Mouse (Mus musculus) heart, postnatal 36 days (tissue): Measurements from ENCODE around the gene Gm1673. TPM values are rescaled to one million over a fixed set of nuclear protein-coding genes. Genes with fewer than 3 reads are reported as not detected.

Experiments
- DNase-seq, 2 experiments: peaks; one replicate each; pipeline ENCODE4 v3.0.0; 2021 to 2022
- intact Hi-C: fragments of 180-260 bp; cut with DNase I; formaldehyde crosslinking; loops from one replicate; pipeline ENCODE4 v1.15.1; 2025
- total RNA-seq, 2 experiments: library from RNA; stranded (reverse); gene quantifications; 2 replicates each; pipeline ENCODE4 v1.2.3; 2021

Gm1673 gene
- total RNA-seq, 2 experiments from 2014 or later: 1.9 to 3.8 TPM

GRCm38 (mm10) chr5:33996694-33997045 lies 13.4 kb downstream of the Gm1673 start:
- intact Hi-C loops: no loop called here
- DNase-seq: no peak

DNA sequence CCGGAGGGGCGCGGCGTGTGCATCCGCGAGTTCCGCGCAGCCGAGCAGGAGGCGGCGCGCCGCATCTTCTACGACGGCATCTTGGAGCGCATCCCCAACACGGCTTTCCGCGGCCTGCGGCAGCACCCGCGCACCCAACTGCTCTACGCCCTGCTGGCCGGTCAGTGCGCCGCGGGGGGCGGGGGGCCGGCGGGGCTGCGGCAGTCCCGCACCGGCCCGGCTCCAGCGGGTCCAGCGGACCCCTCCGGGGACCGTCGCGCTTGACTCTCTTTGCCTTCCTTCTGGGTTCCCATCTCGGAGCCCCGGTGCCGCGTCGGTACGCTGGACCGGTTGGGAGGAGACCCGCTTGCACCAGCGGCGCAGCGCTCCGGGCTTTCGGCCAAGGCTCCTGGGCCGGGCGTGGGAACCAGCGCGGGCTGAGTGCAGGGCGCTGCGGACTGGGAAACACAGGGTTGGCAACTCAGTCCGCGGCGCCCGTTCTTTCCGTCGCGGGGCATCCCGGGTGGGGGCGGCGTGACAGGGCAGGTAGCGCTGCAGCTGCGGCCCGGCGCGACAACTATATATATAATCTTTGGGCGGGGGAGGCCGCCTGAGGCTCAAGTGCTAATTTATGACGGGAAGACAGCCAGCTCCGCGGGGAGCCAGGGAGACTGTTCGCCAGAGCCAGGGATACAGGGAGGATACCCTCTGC lies 14.0 kb downstream of the Gm1673 start:
- peak; percentile 61 to 69 for DNase-seq
- intact Hi-C loops: no loop called here

- DNase-seq: no peak
- intact Hi-C loops: no loop called here
Observed at GRCm38 (mm10) chr5:33997829-33998504, 14.7 kb downstream of the Gm1673 start.

DNA sequence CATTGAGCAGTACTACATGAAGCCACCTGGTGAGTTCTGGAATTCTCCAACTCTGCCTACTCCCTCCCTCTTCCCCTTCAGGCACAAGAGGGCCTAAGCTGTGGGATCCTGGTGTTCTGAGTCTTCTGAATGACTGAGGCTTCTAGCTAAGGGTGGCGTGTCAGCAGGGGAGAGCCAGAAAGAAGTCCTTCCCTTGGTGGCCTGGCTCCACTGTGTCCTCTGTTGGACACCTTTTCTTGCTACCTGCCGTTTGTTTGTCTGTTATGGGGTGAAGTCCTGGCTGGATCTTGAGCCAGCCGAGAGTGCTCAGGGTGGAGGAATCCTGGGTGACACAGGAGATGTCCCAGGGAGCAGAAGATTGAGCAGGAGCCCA lies 15.3 kb downstream of the Gm1673 start:
- intact Hi-C loops: no loop called here
- no peak for DNase-seq

- DNase-seq: no peak
- intact Hi-C loops: no loop called here
Observed at GRCm38 (mm10) chr5:33999466-34000090, 16.3 kb downstream of the Gm1673 start.

- DNase-seq: no peak
- intact Hi-C loops: no loop called here
Observed at GRCm38 (mm10) chr5:34000809-34001208, 17.6 kb downstream of the Gm1673 start.

DNA sequence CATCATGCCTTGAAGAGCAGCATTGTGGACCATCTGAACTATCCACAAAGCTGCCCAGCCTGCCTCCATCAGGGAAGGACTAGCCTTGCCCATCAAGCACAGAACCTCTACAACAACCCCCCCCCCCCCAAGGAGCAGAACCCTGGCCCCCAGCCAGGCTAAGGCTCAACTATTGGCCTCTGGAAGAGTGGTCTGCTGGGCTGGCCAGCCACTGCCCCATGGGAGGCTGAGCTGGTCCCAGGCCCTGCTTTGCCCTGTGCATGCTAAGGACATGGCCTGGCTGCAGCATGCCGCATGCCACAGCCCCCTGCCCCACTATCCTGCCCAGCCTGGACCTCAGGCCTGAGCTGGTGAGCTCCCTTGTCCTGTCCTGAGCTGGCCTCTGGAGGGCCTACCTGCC lies 18.2 kb downstream of the Gm1673 start:
- intact Hi-C loops: no loop called here
- DNase-seq: no peak

GRCm38 (mm10) chr5:34002636-34003035 lies 19.4 kb downstream of the Gm1673 start:
- intact Hi-C loops: no loop called here
- DNase-seq: no peak

GRCm38 (mm10) chr5:34004618-34005017 lies 21.4 kb downstream of the Gm1673 start:
- no peak for DNase-seq
- intact Hi-C loops: no loop called here

- intact Hi-C loops: no loop called here
- DNase-seq: no peak
Observed at GRCm38 (mm10) chr5:34006832-34007231, 23.6 kb downstream of the Gm1673 start.

GRCm38 (mm10) chr5:34007392-34007941 lies 24.2 kb downstream of the Gm1673 start:
- intact Hi-C loops: no loop called here
- no peak for DNase-seq

DNA sequence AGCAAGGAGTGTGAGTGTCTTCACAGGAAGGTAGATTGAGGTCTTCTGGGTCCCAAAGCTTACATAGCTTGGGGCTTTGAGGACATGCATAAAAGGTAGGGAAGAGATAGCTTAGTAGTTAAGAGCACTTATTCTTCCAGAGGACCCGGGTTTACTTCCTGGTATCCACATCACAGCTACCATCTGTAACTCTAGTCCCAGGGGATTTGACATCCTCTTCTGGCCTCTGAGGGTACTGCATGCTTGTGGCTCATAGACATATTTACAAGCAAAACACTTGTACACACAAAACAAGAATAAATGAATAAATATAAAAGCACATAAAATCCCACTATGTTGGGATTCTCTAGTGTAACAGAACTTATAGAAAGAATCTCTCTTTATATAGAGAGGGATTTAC lies 31.4 kb downstream of the Gm1673 start:
- no peak for DNase-seq
- intact Hi-C loops: no loop called here

DNA sequence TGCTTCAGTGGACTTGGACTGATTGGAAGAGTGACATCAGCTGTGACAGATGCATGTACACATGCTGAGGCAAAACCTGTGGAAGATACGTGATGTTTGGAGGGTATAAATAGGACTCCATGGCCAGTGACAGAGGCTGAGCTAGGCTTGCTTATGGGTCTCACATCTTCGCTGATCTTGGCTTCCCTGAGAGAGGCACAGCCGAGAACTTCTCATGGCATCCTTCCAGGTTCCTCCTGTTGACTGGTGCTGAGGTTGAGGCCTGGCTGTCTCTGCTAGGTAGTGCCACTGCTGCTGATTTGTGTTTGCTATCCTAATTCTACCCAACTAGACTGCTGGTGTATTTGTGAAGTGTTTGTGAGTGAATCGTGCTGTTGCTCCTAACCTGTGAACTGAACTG lies 35.7 kb downstream of the Gm1673 start:
- intact Hi-C loops: no loop called here
- no peak for DNase-seq

GRCm38 (mm10) chr5:34030101-34030500 lies 46.9 kb downstream of the Gm1673 start:
- intact Hi-C loops: no loop called here
- no peak for DNase-seq

GRCm38 (mm10) chr5:34031022-34031421 lies 47.8 kb downstream of the Gm1673 start:
- no peak for DNase-seq
- intact Hi-C loops: no loop called here

DNA sequence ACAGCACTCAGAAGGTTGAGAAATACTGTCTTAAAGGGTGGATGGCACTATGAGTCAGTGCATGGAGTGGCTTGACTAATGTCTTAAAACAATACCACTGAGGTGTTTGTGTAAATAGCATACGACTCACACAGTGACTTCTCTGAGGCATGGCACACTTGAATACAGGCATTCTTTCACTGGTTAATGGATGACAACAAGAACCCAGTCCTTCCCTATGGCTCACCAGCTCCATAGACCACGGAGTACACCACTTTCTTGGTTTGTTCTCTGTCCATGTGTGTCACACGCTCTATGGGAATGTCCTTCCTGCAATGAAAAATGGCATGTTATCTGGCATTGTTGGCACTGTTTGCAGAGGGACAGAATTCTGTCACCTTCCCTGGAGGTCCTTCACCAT lies 49.3 kb downstream of the Gm1673 start:
- DNase-seq: no peak
- intact Hi-C loops: no loop called here

Other genes starting within 250 kb of the Gm1673 start
- 100 to 1,000 TPM; 134 to 161 TPM for gene Letm1, start 200.6 kb upstream of the Gm1673 start, total RNA-seq
- 10 to 100 TPM; 23.1 to 23.2 TPM for gene Nsd2, start 162.7 kb upstream of the Gm1673 start, total RNA-seq
- gene Nelfa, start 47.0 kb upstream of the Gm1673 start, total RNA-seq: 10 to 100 TPM in 1 of 2 experiments, 1 to 10 TPM in 1; 9.8 to 10.1 TPM
- gene Nat8l, start 12.6 kb downstream of the Gm1673 start, total RNA-seq: 1 to 10 TPM in 1 of 2 experiments, under 1 TPM in 1; 0.79 to 1.1 TPM
- gene Poln, start 186.0 kb downstream of the Gm1673 start, total RNA-seq: 1 to 10 TPM; 2.6 to 3.5 TPM
- 1 to 10 TPM; 3.4 to 4.1 TPM for gene Haus3, start 186.1 kb downstream of the Gm1673 start, total RNA-seq
- 10 to 100 TPM; 73.8 to 84.6 TPM for gene Mxd4, start 204.3 kb downstream of the Gm1673 start, total RNA-seq